Mouse (Mus musculus): ENCODE data around the gene Scnn1g. TPM values are rescaled to one million over a fixed set of nuclear protein-coding genes. Genes with fewer than 3 reads are reported as not detected.

The Scnn1g gene
- total RNA-seq (2014; fragmentation: Nextera tagmentation) (not detected in 2 replicates), total RNA-seq (2017) (0.11 TPM in 1 of 2 replicates, not detected in the other), polyA plus RNA-seq (2012) (not detected in 2 replicates)

GRCm38 (mm10) chr7:121734171-121734831 lies at the start of gene Scnn1g:
TSS of gene Scnn1g (plus strand) at chr7:121734479.
- Histone ChIP-seq H3K9me3 (replicated peaks) (no peaks in the 10 kb centered on the region), H3K36me3 (replicated peaks) (no peaks in the 10 kb centered on the region), H3K4me3 (ENCODE audit: low read depth, low read length) (no peak within 1 kb of the TSS), H3K4me1 (ENCODE audit: insufficient read depth, low read depth, low read length) (0 out of 2 replicates have a peak, but pooled peaks cover 2% of the 10 kb centered on the region), H3K27me3 (ENCODE audit: insufficient read depth, low read length) (peaks cover 20% of the 10 kb centered on the region; the same call in 1 of the 2 replicates)
- ATAC-seq (ENCODE audit: extremely low read depth, insufficient number of reproducible peaks, low FRiP score, poor library complexity, severe bottlenecking), result peak; percentile 68
- DNase-seq (ENCODE audit: low spot score), result peak; percentile 38
- no peak for TF ChIP-seq GATA2 (IDR thresholded peaks at IDR 0.05; ENCODE audit: borderline replicate concordance, low read depth, low read length)
- peak; percentile 16; the same call in 1 of the 2 replicates for TF ChIP-seq CTCF (IDR thresholded peaks at IDR 0.05; ENCODE audit: low read depth, low read length)
- TF ChIP-seq GATA1 (IDR thresholded peaks at IDR 0.05; ENCODE audit: borderline replicate concordance, low read length), result no peak

- TF ChIP-seq CTCF (IDR thresholded peaks at IDR 0.05; ENCODE audit: low read depth, low read length) (no peak), GATA1 (IDR thresholded peaks at IDR 0.05; ENCODE audit: borderline replicate concordance, low read length) (no peak), POLR2AphosphoS5 (IDR thresholded peaks at IDR 0.05; ENCODE audit: insufficient replicate concordance, low read depth, low read length) (no peak), GATA2 (IDR thresholded peaks at IDR 0.05; ENCODE audit: borderline replicate concordance, low read depth, low read length) (no peak), TAL1 (conservative IDR thresholded peaks at IDR 0.05; ENCODE audit: low read depth, low read length) (no peak)
- no peaks in the 10 kb centered on the region for H3K27me3 ChIP-seq (ENCODE audit: insufficient read depth, low read length)
- ATAC-seq (ENCODE audit: extremely low read depth, insufficient number of reproducible peaks, low FRiP score, poor library complexity, severe bottlenecking) (no peak), DNase-seq (ENCODE audit: low spot score) (no peak)
- peaks cover 23% of the 10 kb centered on the region for H3K36me3 ChIP-seq (replicated peaks)
- peaks cover 4% of the 10 kb centered on the region; the same call in 1 of the 2 replicates for H3K4me1 ChIP-seq (ENCODE audit: insufficient read depth, low read depth, low read length)
- H3K9me3 ChIP-seq (replicated peaks), result no peaks in the 10 kb centered on the region
- no peak overlapping the region for H3K4me3 ChIP-seq (ENCODE audit: low read depth, low read length)
Observed at GRCm38 (mm10) chr7:121685140-121685984, 48.9 kb upstream of the Scnn1g start.

- Histone ChIP-seq H3K27me3 (ENCODE audit: insufficient read depth, low read length) (no peaks in the 10 kb centered on the region), H3K4me3 (ENCODE audit: low read depth, low read length) (no peak overlapping the region), H3K36me3 (replicated peaks) (peaks cover 21% of the 10 kb centered on the region), H3K9me3 (replicated peaks) (no peaks in the 10 kb centered on the region), H3K4me1 (ENCODE audit: insufficient read depth, low read depth, low read length) (peaks cover 4% of the 10 kb centered on the region; the same call in 1 of the 2 replicates)
- ATAC-seq (ENCODE audit: extremely low read depth, insufficient number of reproducible peaks, low FRiP score, poor library complexity, severe bottlenecking), result no peak
- no peak for TF ChIP-seq GATA2 (IDR thresholded peaks at IDR 0.05; ENCODE audit: borderline replicate concordance, low read depth, low read length)
- no peak for TF ChIP-seq GATA1 (IDR thresholded peaks at IDR 0.05; ENCODE audit: borderline replicate concordance, low read length)
- no peak for TF ChIP-seq CTCF (IDR thresholded peaks at IDR 0.05; ENCODE audit: low read depth, low read length)
- TF ChIP-seq TAL1 (conservative IDR thresholded peaks at IDR 0.05; ENCODE audit: low read depth, low read length), result no peak
- no peak for TF ChIP-seq POLR2AphosphoS5 (IDR thresholded peaks at IDR 0.05; ENCODE audit: insufficient replicate concordance, low read depth, low read length)
- no peak for DNase-seq (ENCODE audit: low spot score)
Observed at GRCm38 (mm10) chr7:121689338-121689737, 44.9 kb upstream of the Scnn1g start.

DNA sequence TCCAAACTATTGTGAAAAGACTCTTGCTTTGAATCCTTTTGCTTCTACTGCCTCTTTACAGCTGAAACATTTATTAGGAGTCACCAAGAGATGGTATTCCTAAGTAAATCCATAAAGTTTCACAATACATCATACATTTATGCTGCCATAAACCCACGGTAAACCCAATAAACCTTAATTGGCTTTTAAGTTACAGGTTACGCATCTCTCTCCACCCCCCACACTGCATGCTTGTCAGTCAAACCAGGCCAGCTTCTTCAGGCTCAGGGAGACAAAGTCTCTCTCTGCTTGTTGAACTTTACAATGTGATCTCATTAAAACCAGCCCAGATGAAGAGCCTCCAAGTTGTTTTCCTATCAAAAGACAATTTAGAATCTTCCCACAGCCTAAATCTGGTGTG lies 42.5 kb upstream of the Scnn1g start:
- no peak overlapping the region for H3K4me3 ChIP-seq (ENCODE audit: low read depth, low read length)

DNA sequence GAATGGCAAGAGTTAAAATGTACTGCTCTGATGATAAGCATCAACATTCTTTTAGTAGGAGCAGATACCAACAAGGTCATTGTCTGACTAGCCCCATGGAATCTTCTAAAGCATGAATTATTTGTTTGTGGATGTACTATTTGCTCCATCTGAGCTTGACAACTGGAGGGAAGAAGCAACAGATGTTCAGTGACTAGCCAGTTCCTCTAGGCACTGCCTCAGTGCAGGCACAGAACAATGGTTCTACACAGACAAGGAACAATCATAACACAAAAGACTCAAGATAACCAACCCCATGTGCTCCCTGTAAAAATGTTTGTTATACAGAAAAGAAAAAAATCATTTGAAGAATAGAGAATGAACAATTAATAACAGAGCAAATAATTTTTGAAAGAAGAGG lies 37.1 kb upstream of the Scnn1g start:
- no peak overlapping the region for H3K4me3 ChIP-seq (ENCODE audit: low read depth, low read length)
- ATAC-seq (ENCODE audit: extremely low read depth, insufficient number of reproducible peaks, low FRiP score, poor library complexity, severe bottlenecking), result no peak
- TF ChIP-seq TAL1 (conservative IDR thresholded peaks at IDR 0.05; ENCODE audit: low read depth, low read length), result no peak
- TF ChIP-seq GATA2 (IDR thresholded peaks at IDR 0.05; ENCODE audit: borderline replicate concordance, low read depth, low read length), result no peak
- TF ChIP-seq GATA1 (IDR thresholded peaks at IDR 0.05; ENCODE audit: borderline replicate concordance, low read length), result no peak
- TF ChIP-seq POLR2AphosphoS5 (IDR thresholded peaks at IDR 0.05; ENCODE audit: insufficient replicate concordance, low read depth, low read length), result no peak
- TF ChIP-seq CTCF (IDR thresholded peaks at IDR 0.05; ENCODE audit: low read depth, low read length), result no peak

More for the DNA sequence above, 42.5 kb upstream of the Scnn1g start:
- H3K36me3 ChIP-seq (replicated peaks), result peaks cover 23% of the 10 kb centered on the region
- DNase-seq (ENCODE audit: low spot score), result no peak
- H3K4me1 ChIP-seq (ENCODE audit: insufficient read depth, low read depth, low read length), result peaks cover 4% of the 10 kb centered on the region; the same call in 1 of the 2 replicates
- TF ChIP-seq CTCF (IDR thresholded peaks at IDR 0.05; ENCODE audit: low read depth, low read length) (no peak), POLR2AphosphoS5 (IDR thresholded peaks at IDR 0.05; ENCODE audit: insufficient replicate concordance, low read depth, low read length) (no peak), GATA2 (IDR thresholded peaks at IDR 0.05; ENCODE audit: borderline replicate concordance, low read depth, low read length) (no peak), TAL1 (conservative IDR thresholded peaks at IDR 0.05; ENCODE audit: low read depth, low read length) (no peak), GATA1 (IDR thresholded peaks at IDR 0.05; ENCODE audit: borderline replicate concordance, low read length) (no peak)
- H3K9me3 ChIP-seq (replicated peaks), result no peaks in the 10 kb centered on the region
- no peak for ATAC-seq (ENCODE audit: extremely low read depth, insufficient number of reproducible peaks, low FRiP score, poor library complexity, severe bottlenecking)
- no peaks in the 10 kb centered on the region for H3K27me3 ChIP-seq (ENCODE audit: insufficient read depth, low read length)

DNA sequence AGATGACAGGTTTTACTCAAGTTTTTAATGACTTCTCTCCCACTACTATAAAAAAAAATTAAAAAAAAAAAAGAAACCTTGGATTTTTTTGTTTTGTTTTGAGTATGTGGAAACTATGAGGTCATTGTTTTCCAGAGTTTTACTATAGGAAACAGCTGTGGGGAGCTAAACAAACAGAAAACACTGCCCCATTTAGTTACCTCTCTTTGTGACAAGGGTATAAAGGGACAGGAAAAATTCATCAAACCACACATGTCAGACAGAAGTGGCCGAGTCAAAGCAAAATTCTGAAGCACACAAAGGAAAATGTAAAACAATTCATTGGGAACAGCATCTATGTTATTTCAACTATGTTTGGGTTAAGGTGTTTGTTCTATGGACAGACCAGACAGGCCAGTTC lies 36.7 kb upstream of the Scnn1g start:
- H3K36me3 ChIP-seq (replicated peaks), result peaks cover 42% of the 10 kb centered on the region
- no peak for ATAC-seq (ENCODE audit: extremely low read depth, insufficient number of reproducible peaks, low FRiP score, poor library complexity, severe bottlenecking)
- H3K9me3 ChIP-seq (replicated peaks), result no peaks in the 10 kb centered on the region
- H3K4me3 ChIP-seq (ENCODE audit: low read depth, low read length), result no peak overlapping the region
- no peaks in the 10 kb centered on the region for H3K27me3 ChIP-seq (ENCODE audit: insufficient read depth, low read length)
- DNase-seq (ENCODE audit: low spot score), result no peak
- TF ChIP-seq GATA1 (IDR thresholded peaks at IDR 0.05; ENCODE audit: borderline replicate concordance, low read length), result no peak
- no peak for TF ChIP-seq GATA2 (IDR thresholded peaks at IDR 0.05; ENCODE audit: borderline replicate concordance, low read depth, low read length)
- H3K4me1 ChIP-seq (ENCODE audit: insufficient read depth, low read depth, low read length), result peaks cover 16% of the 10 kb centered on the region

More for the DNA sequence above, 37.1 kb upstream of the Scnn1g start:
- no peaks in the 10 kb centered on the region for H3K9me3 ChIP-seq (replicated peaks)
- H3K36me3 ChIP-seq (replicated peaks), result peaks cover 38% of the 10 kb centered on the region
- H3K27me3 ChIP-seq (ENCODE audit: insufficient read depth, low read length), result no peaks in the 10 kb centered on the region
- H3K4me1 ChIP-seq (ENCODE audit: insufficient read depth, low read depth, low read length), result peaks cover 14% of the 10 kb centered on the region
- no peak for DNase-seq (ENCODE audit: low spot score)
